Mouse (Mus musculus) myocyte (in vitro differentiated cells): ENCODE results near the gene Mto1. TPM values are rescaled to one million over a fixed set of nuclear protein-coding genes. Genes with fewer than 3 reads are reported as not detected.

Experiments used
- H3K27me3 ChIP-seq: one replicate; pipeline ENCODE4 v1.6.1; 2011; ENCODE audit not compliant: control insufficient read depth, insufficient read depth, insufficient read length
- H3K36me3 ChIP-seq: one replicate; pipeline ENCODE4 v1.6.1; 2011; ENCODE audit not compliant: control insufficient read depth, insufficient read depth
- H3K4me2 ChIP-seq: one replicate; pipeline ENCODE4 v1.6.1; 2011; ENCODE audit warnings: low read depth, control low read depth
- H3K4me3 ChIP-seq: one replicate; pipeline ENCODE4 v1.5.1; 2011; ENCODE audit warnings: mild to moderate bottlenecking, control low read depth, moderate library complexity
- H3K79me2 ChIP-seq: one replicate; pipeline ENCODE4 v1.6.1; 2011; ENCODE audit not compliant: control insufficient read depth, insufficient read depth
- H3ac ChIP-seq: one replicate; pipeline ENCODE4 v1.6.1; 2011; ENCODE audit not compliant: control insufficient read depth, insufficient read length
- CEBPB ChIP-seq: IDR thresholded peaks from 2 replicates; pipeline ENCODE4 v1.6.1; 2011; ENCODE audit warnings: mild to moderate bottlenecking, moderate library complexity; ENCODE audit not compliant: poor library complexity, insufficient read depth, severe bottlenecking
- E2F4 ChIP-seq: IDR thresholded peaks from one replicate; pipeline ENCODE4 v1.6.1; 2011; ENCODE audit warnings: mild to moderate bottlenecking, control low read depth, moderate library complexity; ENCODE audit not compliant: insufficient read depth
- MAX ChIP-seq: IDR thresholded peaks from one replicate; pipeline ENCODE4 v1.6.1; 2011; ENCODE audit warnings: low read depth, mild to moderate bottlenecking, control low read depth
- MYOD1 ChIP-seq, 3 experiments: IDR thresholded peaks; one replicate each; pipeline ENCODE4 v1.6.1; 2011; ENCODE audit warnings: control low read depth in 2 of 3, low read depth in 2 of 3, mild to moderate bottlenecking in 2 of 3, moderate library complexity in 1 of 3; ENCODE audit not compliant: insufficient read length in 2 of 3, control insufficient read depth in 1 of 3
- MYOG ChIP-seq, 3 experiments: IDR thresholded peaks; one replicate each; pipeline ENCODE4 v1.6.1; 2011; ENCODE audit warnings: control low read depth in 2 of 3, low read depth in 2 of 3, mild to moderate bottlenecking in 2 of 3; ENCODE audit not compliant: insufficient read length in 2 of 3, control insufficient read depth in 1 of 3, insufficient read depth in 1 of 3
- POLR2A ChIP-seq: IDR thresholded peaks from one replicate; pipeline ENCODE4 v1.6.1; 2011; ENCODE audit warnings: low read depth, mild to moderate bottlenecking, control low read depth, moderate library complexity; ENCODE audit not compliant: insufficient read length
- POLR2AphosphoS2 ChIP-seq: IDR thresholded peaks from one replicate; pipeline ENCODE4 v1.6.1; 2011; ENCODE audit warnings: low read depth, control low read depth; ENCODE audit not compliant: insufficient read length
- REST ChIP-seq: IDR thresholded peaks from one replicate; pipeline ENCODE4 v1.6.1; 2011; ENCODE audit warnings: mild to moderate bottlenecking, control low read depth, moderate library complexity; ENCODE audit not compliant: insufficient read depth, insufficient read length
- SRF ChIP-seq: IDR thresholded peaks from one replicate; pipeline ENCODE4 v1.6.1; 2011; ENCODE audit warnings: low read depth; ENCODE audit not compliant: control insufficient read depth, insufficient read length
- TCF12 ChIP-seq: IDR thresholded peaks from one replicate; pipeline ENCODE4 v1.6.1; 2011; ENCODE audit warnings: mild to moderate bottlenecking, control low read depth; ENCODE audit not compliant: poor library complexity, insufficient read depth, severe bottlenecking
- TCF3 ChIP-seq: IDR thresholded peaks from one replicate; pipeline ENCODE4 v1.6.1; 2011; ENCODE audit warnings: low read depth, control low read depth; ENCODE audit not compliant: insufficient read length
- USF1 ChIP-seq: IDR thresholded peaks from one replicate; pipeline ENCODE4 v1.6.1; 2011; ENCODE audit warnings: low read depth, mild to moderate bottlenecking, control low read depth, moderate library complexity
- polyA plus RNA-seq: library from polyadenylated mRNA; unstranded; fragments of >200 nt; fragmentation: generic; extraction: Trizol; gene quantifications from one replicate; pipeline ENCODE4 v1.2.1, GENCODE M21; 2012; ENCODE audit warnings: missing spikeins

The Mto1 gene
- polyA plus RNA-seq, 1 experiment, result 10.8 TPM

GRCm38 (mm10) chr9:78501284-78501683 is 53.3 kb downstream of the Mto1 start:
- Histone ChIP-seq H3ac (no peak overlapping the region), H3K36me3 (no peaks in the 10 kb centered on the region), H3K4me2 (no peak overlapping the region), H3K4me3 (no peak overlapping the region), H3K79me2 (no peaks in the 10 kb centered on the region), H3K27me3 (no peaks in the 10 kb centered on the region)
- no peak for TF ChIP-seq POLR2AphosphoS2
- TF ChIP-seq TCF12, result no peak
- no peak for TF ChIP-seq E2F4
- no peak for TF ChIP-seq MYOD1 (IDR thresholded peaks at IDR 0.05; ENCODE audit: control insufficient read depth in 1 of 3, insufficient read length in 2 of 3, low read depth in 2 of 3)
- no peak for TF ChIP-seq USF1
- TF ChIP-seq SRF, result no peak
- TF ChIP-seq CEBPB, result peak; percentile 52; the same call in 1 of the 2 replicates
- TF ChIP-seq REST, result no peak

GRCm38 (mm10) chr9:78503223-78504079 is 55.4 kb downstream of the Mto1 start:
- Histone ChIP-seq H3K36me3 (no peaks in the 10 kb centered on the region), H3K79me2 (no peaks in the 10 kb centered on the region), H3ac (no peak overlapping the region), H3K4me3 (peak overlapping the region; percentile 12), H3K27me3 (no peaks in the 10 kb centered on the region), H3K4me2 (peak overlapping the region; percentile 76)
- TF ChIP-seq MAX, result no peak
- TF ChIP-seq CEBPB, result 0 out of 2 replicates have a peak, but pooled peaks have one; percentile 28
- TF ChIP-seq E2F4, result no peak
- TF ChIP-seq SRF, result no peak
- TF ChIP-seq POLR2AphosphoS2, result no peak

- Histone ChIP-seq H3K4me2 (peak overlapping the region; percentile 76), H3K27me3 (no peaks in the 10 kb centered on the region), H3K79me2 (no peaks in the 10 kb centered on the region), H3K4me3 (peak overlapping the region; percentile 12), H3ac (no peak overlapping the region), H3K36me3 (no peaks in the 10 kb centered on the region)
- TF ChIP-seq E2F4 (no peak), POLR2AphosphoS2 (no peak), USF1 (no peak), MAX (no peak), MYOD1 (IDR thresholded peaks at IDR 0.05; ENCODE audit: control insufficient read depth in 1 of 3, insufficient read length in 2 of 3, low read depth in 2 of 3) (no peak), TCF3 (no peak), CEBPB (no peak), MYOG (IDR thresholded peaks at IDR 0.05; ENCODE audit: control insufficient read depth in 1 of 3, insufficient read depth in 1 of 3, insufficient read length in 2 of 3, low read depth in 2 of 3) (no peak), POLR2A (no peak), TCF12 (no peak), REST (no peak), SRF (no peak)
Observed at GRCm38 (mm10) chr9:78504133-78504532, 56.1 kb downstream of the Mto1 start.

- H3K36me3 ChIP-seq, result no peaks in the 10 kb centered on the region
- no peaks in the 10 kb centered on the region for H3K27me3 ChIP-seq
- H3K79me2 ChIP-seq, result no peaks in the 10 kb centered on the region
- H3K4me3 ChIP-seq, result peak overlapping the region; percentile 12
- H3ac ChIP-seq, result no peak overlapping the region
- no peak for TF ChIP-seq CEBPB
- TF ChIP-seq MYOD1 (IDR thresholded peaks at IDR 0.05; ENCODE audit: control insufficient read depth in 1 of 3, insufficient read length in 2 of 3, low read depth in 2 of 3), result peak in 2 of 3 experiments; percentile 41 to 49
- TF ChIP-seq SRF, result no peak
- TF ChIP-seq MAX, result no peak
- peak; percentile 35 for TF ChIP-seq POLR2A
- TF ChIP-seq MYOG (IDR thresholded peaks at IDR 0.05; ENCODE audit: control insufficient read depth in 1 of 3, insufficient read depth in 1 of 3, insufficient read length in 2 of 3, low read depth in 2 of 3), result peak in 1 of 3 experiments; percentile 73
- peak overlapping the region; percentile 76 for H3K4me2 ChIP-seq
Observed at GRCm38 (mm10) chr9:78504679-78505078, 56.7 kb downstream of the Mto1 start.

- H3K36me3 ChIP-seq, result no peaks in the 10 kb centered on the region
- no peak overlapping the region for H3ac ChIP-seq
- H3K79me2 ChIP-seq, result no peaks in the 10 kb centered on the region
- H3K4me2 ChIP-seq, result peak overlapping the region; percentile 76
- no peak overlapping the region for H3K4me3 ChIP-seq
- no peaks in the 10 kb centered on the region for H3K27me3 ChIP-seq
- TF ChIP-seq USF1, result no peak
- TF ChIP-seq REST, result no peak
- no peak for TF ChIP-seq SRF
- no peak for TF ChIP-seq E2F4
- no peak for TF ChIP-seq MAX
Observed at GRCm38 (mm10) chr9:78505223-78505622, 57.2 kb downstream of the Mto1 start.
